Mouse (Mus musculus): ENCODE measurements around the gene Thumpd2. TPM values are rescaled to one million over a fixed set of nuclear protein-coding genes. Genes with fewer than 3 reads are reported as not detected.

Gene Thumpd2
- total and polyA plus RNA-seq, 3 experiments = 1.2 to 4.8 (median 3.9) TPM

- no peak for DNase-seq
- H3K79me2 ChIP-seq (replicated peaks; ENCODE audit: control insufficient read depth, insufficient read depth, low read length) = no peaks in the 10 kb centered on the region
- intact Hi-C loops (cut with DNase I) = no loop called here
Measured at GRCm38 (mm10) chr17:81088866-81089265, 24.0 kb upstream of the Thumpd2 start.

DNA sequence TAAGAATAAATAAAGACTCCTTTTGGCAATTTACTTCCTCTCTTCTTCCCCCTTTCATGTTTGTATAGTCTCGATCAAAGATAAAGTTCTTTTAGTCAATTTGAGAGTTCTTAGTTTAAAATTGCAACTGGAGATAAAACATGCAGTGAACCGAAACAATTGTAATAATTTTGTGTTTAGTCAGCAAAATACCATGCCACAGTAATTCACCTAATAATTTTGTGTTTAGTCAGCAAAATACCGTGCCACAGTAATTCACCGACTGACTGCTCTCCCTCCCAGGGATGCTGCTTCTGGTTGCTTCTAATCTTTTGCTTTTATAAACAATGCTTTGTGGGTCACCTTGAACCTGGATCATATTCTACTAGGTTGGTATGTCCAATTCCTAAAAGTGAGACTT, 22.9 kb upstream of the Thumpd2 start:
- TF ChIP-seq EP300 (IDR thresholded peaks at IDR 0.05; ENCODE audit: insufficient read depth, low read depth, low read length) (no peak), CTCF (IDR thresholded peaks at IDR 0.05) (no peak), POLR2A (IDR thresholded peaks at IDR 0.05; ENCODE audit: insufficient read depth, low read depth, low read length) (no peak)
- no peaks in the 10 kb centered on the region for H3K4me1 ChIP-seq (ENCODE audit: control insufficient read depth, insufficient read depth, low read length)
- no peak overlapping the region for H3K27ac ChIP-seq
- intact Hi-C loops (cut with DNase I) = no loop called here
- H3K79me2 ChIP-seq (replicated peaks; ENCODE audit: control insufficient read depth, insufficient read depth, low read length) = no peaks in the 10 kb centered on the region
- no peak for DNase-seq
- H3K4me3 ChIP-seq = no peak overlapping the region
- 74% methylated on average over 4 of the region's 4 CpGs for WGBS
- H3K27me3 ChIP-seq (ENCODE audit: control insufficient read depth, insufficient read depth, low read length) = no peaks in the 10 kb centered on the region; the same call in 1 of the 2 replicates
- no peak overlapping the region for H3K9ac ChIP-seq (ENCODE audit: low read depth, low read length)
- no peaks in the 10 kb centered on the region for H3K36me3 ChIP-seq (ENCODE audit: control insufficient read depth, insufficient read depth, low read length)

More at GRCm38 (mm10) chr17:81088866-81089265, 24.0 kb upstream of the Thumpd2 start:
- H3K27ac ChIP-seq = no peak overlapping the region
- no peak overlapping the region for H3K9ac ChIP-seq (ENCODE audit: low read depth, low read length)
- no peaks in the 10 kb centered on the region; the same call in 1 of the 2 replicates for H3K27me3 ChIP-seq (ENCODE audit: control insufficient read depth, insufficient read depth, low read length)
- H3K4me3 ChIP-seq = no peak overlapping the region
- H3K4me1 ChIP-seq (ENCODE audit: control insufficient read depth, insufficient read depth, low read length) = no peaks in the 10 kb centered on the region
- WGBS = 58% methylated on average over 3 of the region's 3 CpGs
- TF ChIP-seq EP300 (IDR thresholded peaks at IDR 0.05; ENCODE audit: insufficient read depth, low read depth, low read length) (no peak), CTCF (IDR thresholded peaks at IDR 0.05) (no peak), POLR2A (IDR thresholded peaks at IDR 0.05; ENCODE audit: insufficient read depth, low read depth, low read length) (no peak)
- H3K36me3 ChIP-seq (ENCODE audit: control insufficient read depth, insufficient read depth, low read length) = no peaks in the 10 kb centered on the region

DNA sequence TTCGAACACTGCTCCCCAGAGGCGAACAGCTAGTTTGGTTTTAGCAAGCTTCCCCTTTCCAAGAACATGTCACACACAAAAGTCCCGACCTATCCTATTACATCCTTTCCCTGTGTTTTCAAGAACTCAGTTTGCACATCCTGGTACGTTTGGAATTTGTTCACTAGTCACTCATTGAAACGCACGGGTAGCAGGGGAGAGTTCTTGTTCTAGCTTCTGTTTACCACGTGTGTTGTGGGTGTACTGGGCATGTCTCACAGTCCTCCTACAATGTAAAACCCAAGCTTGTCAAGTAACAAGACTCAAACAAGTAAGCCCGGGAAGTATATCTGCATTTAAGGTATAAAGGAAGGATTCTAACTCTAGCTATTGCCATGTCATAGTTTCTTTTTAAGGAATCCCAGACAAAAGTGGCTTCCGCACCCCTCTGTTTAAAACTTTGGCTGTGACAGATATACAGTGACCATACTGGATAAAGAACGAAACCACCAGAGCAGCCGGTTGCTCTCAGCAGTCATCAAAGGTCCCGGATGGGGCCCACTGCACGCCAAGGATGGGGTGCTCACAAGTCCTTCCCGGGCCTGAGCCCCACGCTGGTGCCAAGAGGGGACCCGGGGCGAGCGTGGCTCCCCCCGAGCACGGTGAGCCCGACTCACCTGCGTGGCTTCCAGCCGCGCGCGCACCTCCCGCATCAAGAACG, 453 bp downstream of the Thumpd2 start:
- Histone ChIP-seq H3K9ac (ENCODE audit: low read depth, low read length) (peak overlapping the region; percentile 98), H3K4me1 (ENCODE audit: control insufficient read depth, insufficient read depth, low read length) (peaks cover 3% of the 10 kb centered on the region), H3K4me3 (peak overlapping the region; percentile 85), H3K27ac (peak overlapping the region; percentile 94), H3K79me2 (replicated peaks; ENCODE audit: control insufficient read depth, insufficient read depth, low read length) (no peaks in the 10 kb centered on the region; the same call in 1 of the 2 replicates), H3K36me3 (ENCODE audit: control insufficient read depth, insufficient read depth, low read length) (peaks cover 2% of the 10 kb centered on the region; the same call in 1 of the 2 replicates), H3K27me3 (ENCODE audit: control insufficient read depth, insufficient read depth, low read length) (no peaks in the 10 kb centered on the region)
- DNase-seq = peak in 1 of 2 experiments; percentile 4
- no peak for TF ChIP-seq EP300 (IDR thresholded peaks at IDR 0.05; ENCODE audit: insufficient read depth, low read depth, low read length)
- no peak for TF ChIP-seq CTCF (IDR thresholded peaks at IDR 0.05)
- TF ChIP-seq POLR2A (IDR thresholded peaks at IDR 0.05; ENCODE audit: insufficient read depth, low read depth, low read length) = no peak
- intact Hi-C loops (cut with DNase I) = no loop called here
- 8% methylated on average over 28 of the region's 28 CpGs for WGBS

- H3K79me2 ChIP-seq (replicated peaks; ENCODE audit: control insufficient read depth, insufficient read depth, low read length) = no peaks in the 10 kb centered on the region; the same call in 1 of the 2 replicates
- intact Hi-C loops (cut with DNase I) = no loop called here
- no peak for DNase-seq
- no peak overlapping the region for H3K27ac ChIP-seq
- 76% methylated on average over 3 of the region's 3 CpGs for WGBS
- H3K9ac ChIP-seq (ENCODE audit: low read depth, low read length) = no peak overlapping the region
- H3K27me3 ChIP-seq (ENCODE audit: control insufficient read depth, insufficient read depth, low read length) = no peaks in the 10 kb centered on the region
- TF ChIP-seq CTCF (IDR thresholded peaks at IDR 0.05) = no peak
- no peak for TF ChIP-seq POLR2A (IDR thresholded peaks at IDR 0.05; ENCODE audit: insufficient read depth, low read depth, low read length)
- TF ChIP-seq EP300 (IDR thresholded peaks at IDR 0.05; ENCODE audit: insufficient read depth, low read depth, low read length) = no peak
- no peak overlapping the region for H3K4me3 ChIP-seq
- peaks cover 2% of the 10 kb centered on the region; the same call in 1 of the 2 replicates for H3K36me3 ChIP-seq (ENCODE audit: control insufficient read depth, insufficient read depth, low read length)
- peaks cover 3% of the 10 kb centered on the region for H3K4me1 ChIP-seq (ENCODE audit: control insufficient read depth, insufficient read depth, low read length)
Measured at GRCm38 (mm10) chr17:81063346-81063745, 1.5 kb downstream of the Thumpd2 start.

GRCm38 (mm10) chr17:81062349-81062871, 2.5 kb downstream of the Thumpd2 start:
- H3K27ac ChIP-seq = no peak overlapping the region
- WGBS = 41% methylated on average over 6 of the region's 6 CpGs
- intact Hi-C loops (cut with DNase I) = no loop called here

More at GRCm38 (mm10) chr17:81062349-81062871, 2.5 kb downstream of the Thumpd2 start:
- H3K4me3 ChIP-seq = no peak overlapping the region
- TF ChIP-seq EP300 (IDR thresholded peaks at IDR 0.05; ENCODE audit: insufficient read depth, low read depth, low read length) (no peak), POLR2A (IDR thresholded peaks at IDR 0.05; ENCODE audit: insufficient read depth, low read depth, low read length) (no peak), CTCF (IDR thresholded peaks at IDR 0.05) (no peak)
- no peaks in the 10 kb centered on the region; the same call in 1 of the 2 replicates for H3K79me2 ChIP-seq (replicated peaks; ENCODE audit: control insufficient read depth, insufficient read depth, low read length)
- no peak for DNase-seq
- peaks cover 2% of the 10 kb centered on the region; the same call in 1 of the 2 replicates for H3K36me3 ChIP-seq (ENCODE audit: control insufficient read depth, insufficient read depth, low read length)
- H3K4me1 ChIP-seq (ENCODE audit: control insufficient read depth, insufficient read depth, low read length) = peaks cover 3% of the 10 kb centered on the region
- H3K9ac ChIP-seq (ENCODE audit: low read depth, low read length) = no peak overlapping the region
- no peaks in the 10 kb centered on the region for H3K27me3 ChIP-seq (ENCODE audit: control insufficient read depth, insufficient read depth, low read length)
